In the genomic region with DNA sequence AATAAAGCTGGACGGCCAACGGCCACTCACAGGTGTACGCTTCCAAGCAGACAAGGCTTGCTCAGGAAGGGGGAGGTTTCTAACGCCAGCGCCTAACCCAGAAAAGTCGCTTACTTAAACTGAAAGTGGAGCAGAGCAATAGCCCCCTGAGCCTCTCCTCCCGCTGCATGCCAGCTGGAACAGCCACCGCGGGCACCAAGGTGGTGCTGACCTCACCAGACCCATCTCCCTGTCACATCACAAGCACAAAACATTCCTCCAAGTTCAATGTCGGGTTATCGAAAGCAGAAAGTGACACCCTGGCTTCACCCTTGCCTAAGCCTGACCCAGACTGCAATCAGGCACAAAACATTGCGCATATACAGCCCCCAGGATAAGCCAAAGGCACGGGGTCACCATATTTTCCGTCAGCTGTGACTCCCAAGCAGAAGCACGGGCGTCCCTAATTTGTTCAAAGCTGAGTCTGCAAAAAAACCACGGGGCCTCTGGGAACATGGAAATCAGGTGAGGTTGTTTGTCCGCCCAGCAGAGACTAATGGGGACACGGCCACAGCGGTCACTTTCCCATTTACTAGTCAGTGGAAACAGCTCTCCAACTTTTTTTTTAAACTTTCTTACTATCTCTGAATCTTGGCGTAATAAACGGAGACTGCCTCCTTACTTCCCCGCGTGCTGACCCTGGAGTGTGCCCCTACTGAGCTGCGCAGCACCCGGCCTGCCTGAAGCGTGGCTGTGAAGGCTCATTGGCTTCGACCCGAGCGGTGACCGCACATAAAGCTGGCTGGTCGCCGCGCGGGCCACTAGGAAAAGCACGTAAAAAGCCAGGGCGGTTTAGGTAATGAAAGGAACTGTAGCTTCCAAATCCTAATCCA, we compare ENCODE assay signal across 8 mouse cellular contexts. TPM values are rescaled to one million over a fixed set of nuclear protein-coding genes. Genes with fewer than 3 reads are reported as not detected.
DNase-seq lines count a peak whose midpoint lies in the region; ATAC-seq lines count a peak whose summit lies in the region.

No protein-coding gene starts in this region.

- 3% methylated on average over 37 of the region's 37 CpGs for WGBS in embryonic facial prominence, embryonic 14.5 days
- WGBS in hindbrain, embryonic 11.5 days = 3% methylated on average over 37 of the region's 37 CpGs
- 5% methylated on average over 37 of the region's 37 CpGs for WGBS in liver, embryonic 11.5 days
- WGBS in neural tube, embryonic 14.5 days = 2% methylated on average over 37 of the region's 37 CpGs

- peak overlapping the region; percentile 100 for H3K4me2 ChIP-seq in embryonic facial prominence, embryonic 14.5 days (ENCODE audit: low read depth, low read length)
- H3K4me2 ChIP-seq in hindbrain, embryonic 11.5 days (replicated peaks; ENCODE audit: low read depth, low read length) = peak overlapping the region; percentile 95
- H3K4me2 ChIP-seq in liver, embryonic 11.5 days = peak overlapping the region; percentile 90
- H3K4me2 ChIP-seq in neural tube, embryonic 14.5 days (ENCODE audit: low read depth, low read length) = peak overlapping the region; percentile 99

- H3K4me1 ChIP-seq in embryonic facial prominence, embryonic 14.5 days (ENCODE audit: control insufficient read depth, insufficient read depth, low read length) = peaks cover 8% of the 10 kb centered on the region; the same call in 1 of the 2 replicates
- H3K4me1 ChIP-seq in hindbrain, embryonic 11.5 days (replicated peaks; ENCODE audit: control insufficient read depth, insufficient read depth, low read length) = peaks cover 12% of the 10 kb centered on the region
- peaks cover 9% of the 10 kb centered on the region for H3K4me1 ChIP-seq in liver, embryonic 11.5 days (replicated peaks; ENCODE audit: control insufficient read depth, insufficient read depth, low read length)
- peaks cover 15% of the 10 kb centered on the region for H3K4me1 ChIP-seq in neural tube, embryonic 14.5 days (ENCODE audit: control insufficient read depth, insufficient read depth, low read length)

- H3K4me3 ChIP-seq in embryonic facial prominence, embryonic 14.5 days (ENCODE audit: low read depth, low read length) = peak overlapping the region; percentile 62
- H3K4me3 ChIP-seq in hindbrain, embryonic 11.5 days (ENCODE audit: low read depth, low read length) = peak overlapping the region; percentile 54
- H3K4me3 ChIP-seq in liver, embryonic 11.5 days (ENCODE audit: low read depth, low read length) = peak overlapping the region; percentile 61
- H3K4me3 ChIP-seq in neural tube, embryonic 14.5 days (ENCODE audit: low read depth, low read length) = peak overlapping the region; percentile 14

- peak; percentile 9 for ATAC-seq in embryonic facial prominence, embryonic 14.5 days (ENCODE audit: low read depth)
- no peak for ATAC-seq in hindbrain, embryonic 11.5 days (ENCODE audit: low FRiP score)
- ATAC-seq in liver, embryonic 11.5 days (replicated peaks; ENCODE audit: low FRiP score) = no peak
- ATAC-seq in neural tube, embryonic 14.5 days (ENCODE audit: low read depth) = no peak

- DNase-seq in heart, adult 11 months = peak; percentile 95
- no peak for DNase-seq in heart, postnatal 25 days (ENCODE audit: low spot score)
- no peak for DNase-seq in embryonic facial prominence, embryonic 14.5 days (ENCODE audit: low spot score)
- peak; percentile 65 for DNase-seq in hindbrain, embryonic 11.5 days (ENCODE audit: low spot score)
- DNase-seq in liver, embryonic 11.5 days (ENCODE audit: low spot score) = no peak
- DNase-seq in layer of hippocampus, postnatal 25 days (ENCODE audit: extremely low spot score in 1 of 2, low spot score in 1 of 2) = no peak
- no peak for DNase-seq in urinary bladder, postnatal 10 days (ENCODE audit: low spot score)

- peaks cover 55% of the 10 kb centered on the region for H3K27me3 ChIP-seq in embryonic facial prominence, embryonic 14.5 days (replicated peaks; ENCODE audit: control insufficient read depth, insufficient read depth, low read length)
- H3K27me3 ChIP-seq in hindbrain, embryonic 11.5 days (ENCODE audit: control insufficient read depth, insufficient read depth, low read length) = peaks cover 49% of the 10 kb centered on the region
- peaks cover 56% of the 10 kb centered on the region for H3K27me3 ChIP-seq in liver, embryonic 11.5 days (replicated peaks; ENCODE audit: control insufficient read depth, insufficient read depth, low read length)
- peaks cover 36% of the 10 kb centered on the region for H3K27me3 ChIP-seq in neural tube, embryonic 14.5 days (ENCODE audit: control insufficient read depth, insufficient read depth, low read length)

- intact Hi-C loops in heart, postnatal 25 days (cut with DNase I) = loop anchor here (1.0 to 2.0 kb wide), 4 partner anchors 15 to 83 kb away; no protein-coding TSS in a partner anchor

- H3K36me3 ChIP-seq in embryonic facial prominence, embryonic 14.5 days (ENCODE audit: control insufficient read depth, insufficient read depth, low read length) = no peaks in the 10 kb centered on the region
- no peaks in the 10 kb centered on the region for H3K36me3 ChIP-seq in hindbrain, embryonic 11.5 days (ENCODE audit: control insufficient read depth, insufficient read depth, low read length)
- no peaks in the 10 kb centered on the region for H3K36me3 ChIP-seq in liver, embryonic 11.5 days (ENCODE audit: control insufficient read depth, insufficient read depth, low read length)
- H3K36me3 ChIP-seq in neural tube, embryonic 14.5 days (ENCODE audit: control insufficient read depth, insufficient read depth, low read length) = no peaks in the 10 kb centered on the region

- H3K9me3 ChIP-seq in embryonic facial prominence, embryonic 14.5 days (ENCODE audit: control insufficient read depth, low read length) = no peaks in the 10 kb centered on the region
- no peaks in the 10 kb centered on the region for H3K9me3 ChIP-seq in hindbrain, embryonic 11.5 days (ENCODE audit: control insufficient read depth, low read length)
- H3K9me3 ChIP-seq in liver, embryonic 11.5 days (ENCODE audit: control insufficient read depth, low read length) = no peaks in the 10 kb centered on the region; the same call in 1 of the 2 replicates
- H3K9me3 ChIP-seq in neural tube, embryonic 14.5 days (ENCODE audit: control insufficient read depth, low read length) = no peaks in the 10 kb centered on the region

- no peak overlapping the region for H3K27ac ChIP-seq in embryonic facial prominence, embryonic 14.5 days (replicated peaks; ENCODE audit: low read depth, low read length)
- H3K27ac ChIP-seq in hindbrain, embryonic 11.5 days (ENCODE audit: low read depth, low read length) = no peak overlapping the region
- no peak overlapping the region for H3K27ac ChIP-seq in liver, embryonic 11.5 days (ENCODE audit: low read depth, low read length)
- no peak overlapping the region for H3K27ac ChIP-seq in neural tube, embryonic 14.5 days (ENCODE audit: low read depth, low read length)

- H3K9ac ChIP-seq in embryonic facial prominence, embryonic 14.5 days (ENCODE audit: low read depth, low read length) = peak overlapping the region; percentile 42; the same call in 1 of the 2 replicates
- no peak overlapping the region for H3K9ac ChIP-seq in hindbrain, embryonic 11.5 days (ENCODE audit: low read depth, low read length)
- H3K9ac ChIP-seq in liver, embryonic 11.5 days (ENCODE audit: low read depth, low read length) = no peak overlapping the region
- no peak overlapping the region for H3K9ac ChIP-seq in neural tube, embryonic 14.5 days (replicated peaks; ENCODE audit: low read depth, low read length)

RNA-seq across cellular contexts. Expression of gene Ankrd33b, which starts 1.6 kb away (rescaled TPM):
- total RNA-seq in heart, postnatal 25 days (2021) = 10 to 100 TPM; 22.6 to 23.2 TPM
- polyA plus RNA-seq in embryonic facial prominence, embryonic 14.5 days (2014; fragmentation: Nextera tagmentation; extraction: Ambion mirVana) = 1.0 and 1.1 TPM in 2 replicates
- polyA plus RNA-seq in hindbrain, embryonic 11.5 days (2014; fragmentation: Nextera tagmentation; extraction: Ambion mirVana) = 0.22 and 0.31 TPM in 2 replicates
- 0.64 and 1.2 TPM in 2 replicates for polyA plus RNA-seq in liver, embryonic 11.5 days (2014; fragmentation: Nextera tagmentation; extraction: Ambion mirVana)
- polyA plus RNA-seq in neural tube, embryonic 14.5 days (2014; fragmentation: Nextera tagmentation; extraction: Ambion mirVana) = 0.75 and 1.3 TPM in 2 replicates
- 10 to 100 TPM; 45.8 to 52.8 TPM for total RNA-seq in layer of hippocampus, postnatal 25 days (2021)

Comparison
In these comparisons a context has a peak if more than half of its experiments do, and no peak if none do; other contexts are left out.
1. DNase-seq: peak in heart, adult 11 months (single experiment) and hindbrain, embryonic 11.5 days (single experiment); none in heart, postnatal 25 days (single experiment), embryonic facial prominence, embryonic 14.5 days (single experiment), liver, embryonic 11.5 days (single experiment), layer of hippocampus, postnatal 25 days (0 of 2) and urinary bladder, postnatal 10 days (single experiment).
2. Peak in every context shown above with its lines, with median percentiles within 50 percentile points of each other: H3K4me2 ChIP-seq and H3K4me3 ChIP-seq.